Mouse (Mus musculus) heart, adult 9 months (tissue): ENCODE measurements around the gene Gm8180.
"Not testable (repeated sequence)": the region's sequence is repeated elsewhere in the genome, so short reads cannot be mapped to it uniquely, and the experiment has no call there.

ENCODE experiments used
- DNase-seq, 2 experiments: peaks; one replicate each; pipeline ENCODE4 v3.0.0; 2022; ENCODE audit warnings: low spot score in 2 of 2

Gm8180 gene

GRCm38 (mm10) chr14:43784645-43785044 lies at the start of gene Gm8180:
Gene Gm8180 (minus strand): TSS chr14:43784745.
- not testable (repeated sequence) for DNase-seq

DNA sequence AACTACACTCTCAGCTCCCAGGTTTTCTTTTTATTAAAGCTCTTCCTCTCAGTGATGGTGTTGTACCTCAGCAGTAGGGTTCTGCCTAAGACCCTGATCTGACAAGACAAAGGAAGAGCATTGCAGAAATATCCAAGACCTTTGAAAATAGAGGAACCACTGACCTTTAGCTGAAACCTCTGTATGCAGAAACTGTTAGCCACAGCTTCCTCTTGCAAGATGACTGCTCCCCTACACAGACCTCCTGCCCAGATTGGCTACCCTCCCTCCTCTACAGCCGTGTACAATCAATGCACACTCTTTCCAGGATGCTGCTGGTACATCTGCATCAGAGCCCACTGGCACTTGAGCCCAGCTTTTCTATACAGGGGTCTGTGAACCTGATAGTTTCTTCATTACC lies 45.8 kb upstream of the Gm8180 start:
- peak in 1 of 2 experiments; percentile 14 for DNase-seq

GRCm38 (mm10) chr14:43824176-43824575 lies 39.6 kb upstream of the Gm8180 start:
- DNase-seq, result not testable (repeated sequence)

DNA sequence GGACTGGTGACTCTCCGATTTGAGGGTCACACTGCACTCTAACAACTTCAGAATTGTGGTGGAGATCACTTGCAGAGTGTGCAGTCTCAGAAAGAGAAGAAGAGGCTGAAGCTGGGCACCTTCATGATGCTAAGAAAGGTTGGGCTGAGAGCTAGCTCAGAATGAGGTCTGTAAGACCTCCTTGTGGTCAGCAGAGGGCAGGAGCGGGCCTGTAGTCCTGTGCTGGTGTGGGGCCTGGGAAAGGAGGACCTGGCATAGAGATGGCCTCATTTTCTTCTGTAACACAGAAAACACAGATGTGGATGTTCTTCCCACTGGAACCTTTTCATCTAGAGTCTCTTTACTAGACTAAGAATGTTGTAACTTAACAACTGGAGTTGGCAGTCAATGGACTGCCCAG lies 37.3 kb upstream of the Gm8180 start:
- not testable (repeated sequence) for DNase-seq

GRCm38 (mm10) chr14:43812458-43812857 lies 27.9 kb upstream of the Gm8180 start:
- DNase-seq, result not testable (repeated sequence)

- DNase-seq, result not testable (repeated sequence)
These were observed 23.6 kb upstream of the Gm8180 start for GRCm38 (mm10) chr14:43808142-43808541.

DNA sequence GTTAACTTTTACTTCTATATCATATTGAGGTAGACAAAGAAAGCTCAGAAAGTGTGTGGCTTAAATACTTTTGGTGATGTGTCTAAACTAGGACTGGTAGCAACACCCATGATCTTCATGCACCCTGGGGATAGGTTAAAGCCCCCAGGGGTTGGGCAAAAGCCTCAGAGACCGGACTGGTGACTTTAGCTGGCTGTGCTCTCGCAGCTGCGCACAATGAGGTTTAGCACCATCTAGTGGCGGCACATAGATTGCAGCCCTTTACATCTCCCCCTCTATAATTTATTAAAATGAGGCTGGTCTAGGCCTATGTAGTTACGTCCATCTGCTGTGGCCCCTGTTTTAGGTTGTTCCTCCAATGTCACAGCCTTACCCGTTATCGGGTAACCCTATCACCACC lies 19.9 kb upstream of the Gm8180 start:
- DNase-seq, result not testable (repeated sequence)

GRCm38 (mm10) chr14:43796905-43797470 lies 12.4 kb upstream of the Gm8180 start:
- DNase-seq, result not testable (repeated sequence)

DNA sequence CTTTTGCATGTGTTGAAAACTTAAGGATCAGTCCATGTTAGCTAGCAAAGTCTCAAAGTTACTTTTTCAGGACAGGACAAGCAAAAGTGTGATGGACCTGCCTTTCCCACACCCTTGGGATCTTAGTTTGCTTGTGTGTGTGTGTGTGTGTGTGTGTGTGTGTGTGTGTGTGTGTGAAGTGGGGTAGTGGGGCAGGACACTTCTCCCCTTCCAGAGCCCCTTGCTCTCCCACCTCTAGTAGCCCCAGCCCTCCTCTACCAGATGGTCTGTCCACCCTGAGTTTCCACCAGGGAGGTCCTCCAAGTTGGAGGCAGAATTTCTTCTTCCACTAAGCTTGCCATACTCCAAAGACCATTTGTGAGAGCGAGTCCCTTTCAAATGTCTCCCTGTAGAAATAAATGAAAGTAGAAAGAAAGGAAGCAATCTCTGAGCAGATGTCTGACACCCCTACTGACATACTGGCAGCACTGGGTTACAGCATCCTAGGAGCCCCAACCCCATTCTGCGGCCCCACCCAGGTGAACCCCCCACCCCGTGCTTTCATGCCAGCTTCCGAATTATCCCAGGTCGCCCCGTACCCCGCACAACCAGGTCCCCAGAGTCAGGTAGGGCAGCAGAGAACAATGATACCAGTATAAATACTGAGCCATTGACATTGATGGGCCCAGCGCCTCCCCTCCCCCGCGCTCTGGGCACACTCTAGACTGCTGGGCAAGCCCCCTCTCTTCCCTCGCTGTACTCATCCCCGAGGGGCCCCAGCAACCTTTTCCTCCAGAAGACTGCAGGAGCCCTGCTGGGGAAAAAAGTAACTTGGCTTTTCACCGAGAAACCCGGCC lies 11.7 kb upstream of the Gm8180 start:
- no peak for DNase-seq

DNA sequence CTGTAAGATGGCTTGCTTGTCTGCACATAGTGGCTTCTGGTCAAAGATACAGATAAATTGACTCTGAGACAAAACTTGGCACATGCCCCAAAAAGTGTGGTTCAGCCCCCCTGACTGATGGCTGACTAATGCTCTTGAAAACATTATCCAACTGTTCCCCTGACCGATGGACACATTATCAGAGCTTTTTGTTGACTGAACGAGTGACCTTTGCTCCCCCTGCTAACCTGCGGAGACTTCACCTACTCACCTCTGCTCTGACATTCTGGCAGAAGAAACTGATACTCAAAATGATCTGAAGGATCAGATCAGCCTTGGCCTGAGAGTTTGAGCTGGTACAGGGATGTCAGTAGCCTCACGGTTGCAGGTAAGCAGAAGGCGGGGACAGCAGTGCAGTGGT lies 9.3 kb upstream of the Gm8180 start:
- DNase-seq, result not testable (repeated sequence)

DNA sequence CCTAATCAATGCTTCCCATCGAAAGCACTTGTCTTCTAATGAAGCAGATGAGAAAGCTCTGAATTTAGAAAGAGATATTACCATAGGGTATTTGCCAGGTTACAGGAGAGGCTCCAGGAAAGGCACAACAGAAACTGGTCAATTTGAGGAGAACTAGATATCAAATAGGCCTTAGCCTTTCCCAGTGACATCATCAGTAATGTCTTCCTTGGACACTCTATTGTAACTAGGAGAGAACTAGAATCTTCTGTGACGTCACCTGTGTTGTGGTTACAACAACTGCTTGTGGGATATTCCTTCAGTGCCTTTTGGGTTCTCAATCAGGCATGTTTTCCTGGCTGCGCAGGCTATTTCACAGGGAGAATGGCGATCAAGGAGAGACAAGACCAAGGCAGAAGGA lies 37.0 kb downstream of the Gm8180 start, which contains the start of gene Gm6526:
TSS of gene Gm6526 (plus strand) at position 301 of the 400 bp plus-strand sequence.
- not testable (repeated sequence) for DNase-seq
